Mouse (Mus musculus): ENCODE results near the gene B130006D01Rik.
A peak's percentile ranks its signal among the peaks of the same experiment; 100 is the strongest.

B130006D01Rik gene

DNA sequence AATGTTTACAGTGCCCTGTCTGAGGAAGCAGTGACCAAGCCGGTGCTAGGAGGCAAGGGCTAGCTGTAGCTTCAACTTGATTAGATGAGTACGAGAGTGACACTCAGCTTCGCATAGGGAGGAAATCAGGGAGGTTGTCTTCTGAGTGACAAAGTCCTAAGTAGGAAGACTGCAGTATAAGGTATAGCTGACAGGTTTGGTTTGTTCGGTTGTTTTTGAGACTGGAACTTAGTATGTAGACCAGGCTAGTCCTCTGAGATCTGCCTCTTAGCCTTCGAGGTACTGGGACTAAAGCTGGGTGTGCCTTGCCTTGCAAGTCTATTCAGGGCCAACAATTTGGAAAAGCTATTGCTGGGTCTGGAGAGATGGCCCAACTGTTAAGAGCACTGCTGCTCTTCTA, at the start of gene B130006D01Rik:
Gene B130006D01Rik, plus strand, starts transcription at position 301 of the 400 bp plus-strand sequence.
- no peak for DNase-seq (ENCODE audit: low read depth, low spot score)

DNA sequence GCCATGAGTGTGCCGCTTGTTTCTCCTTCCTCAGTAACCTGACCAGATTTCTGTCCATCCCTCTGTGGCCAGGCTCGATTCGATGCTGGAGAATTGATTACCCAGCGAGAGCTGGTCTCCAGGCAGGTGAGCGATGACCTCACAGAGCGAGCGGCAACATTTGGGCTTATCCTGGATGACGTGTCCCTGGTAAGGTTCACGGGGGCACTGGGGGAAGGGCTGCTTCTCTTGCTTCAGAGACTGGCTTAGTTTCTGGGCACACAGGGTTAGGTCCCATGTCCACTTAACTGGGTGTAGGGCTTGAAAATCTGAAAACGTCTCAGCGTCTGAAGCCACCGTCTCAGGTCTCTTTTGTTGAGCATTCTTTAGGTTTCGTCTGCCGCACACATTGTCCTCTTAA, 47.9 kb upstream of the B130006D01Rik start:
- no peak for DNase-seq (ENCODE audit: low read depth, low spot score)

DNA sequence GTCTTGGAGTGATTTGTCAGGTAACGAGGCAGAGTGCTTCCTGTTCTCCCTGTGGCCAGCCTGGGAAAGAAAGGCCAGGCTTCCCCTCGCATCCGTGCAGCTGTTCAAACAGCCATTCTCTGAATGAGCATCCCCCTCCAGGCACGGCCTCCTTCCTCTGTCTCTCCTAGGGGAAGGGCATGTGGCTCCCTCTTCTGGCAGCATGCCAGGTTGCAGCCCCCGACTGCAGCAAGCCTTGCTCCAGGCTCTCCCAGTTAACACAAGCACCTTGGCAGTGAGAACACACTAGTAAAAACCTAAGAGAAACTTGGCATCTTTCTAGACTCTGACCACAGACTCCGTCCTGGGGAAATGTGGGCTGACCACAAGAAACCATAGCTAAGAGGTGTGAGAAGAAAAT, 47.1 kb upstream of the B130006D01Rik start:
- peak; percentile 90 for DNase-seq (ENCODE audit: low read depth, low spot score)

DNA sequence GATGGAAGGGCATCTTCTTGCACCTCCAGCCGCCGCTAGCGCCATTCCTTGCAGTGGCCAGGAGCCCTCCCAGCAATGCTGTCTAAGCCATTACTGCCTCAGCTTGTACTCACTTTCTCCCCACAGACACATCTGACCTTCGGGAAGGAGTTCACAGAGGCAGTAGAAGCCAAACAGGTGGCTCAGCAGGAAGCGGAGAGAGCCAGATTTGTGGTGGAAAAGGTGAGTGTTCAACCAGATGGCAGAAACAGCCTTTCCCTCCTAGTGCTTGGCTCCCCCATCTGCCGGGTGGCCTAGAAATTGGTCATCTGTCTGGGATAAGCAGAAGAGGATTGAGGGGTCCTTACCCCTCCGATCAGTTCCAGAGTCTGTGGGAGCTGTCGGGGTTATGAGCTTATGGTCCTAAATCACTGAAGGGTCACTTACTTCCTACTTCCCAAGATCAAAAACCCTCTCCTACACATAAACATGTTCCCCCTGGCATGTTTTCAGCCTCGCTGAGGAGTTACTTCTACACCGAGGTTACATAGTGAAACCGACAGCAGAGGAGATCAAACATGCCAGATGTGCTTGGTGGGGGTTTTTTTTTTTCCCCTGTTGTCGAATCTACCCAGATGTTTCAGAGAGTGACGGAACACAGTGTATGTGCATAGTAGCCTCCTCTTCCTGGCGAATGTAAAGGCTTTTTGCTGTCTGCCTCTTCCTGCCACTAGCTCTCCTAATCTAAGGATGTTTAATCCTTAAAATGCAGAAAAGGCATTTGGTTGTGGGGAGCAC, 45.3 kb upstream of the B130006D01Rik start:
- no peak for DNase-seq (ENCODE audit: low read depth, low spot score)

DNA sequence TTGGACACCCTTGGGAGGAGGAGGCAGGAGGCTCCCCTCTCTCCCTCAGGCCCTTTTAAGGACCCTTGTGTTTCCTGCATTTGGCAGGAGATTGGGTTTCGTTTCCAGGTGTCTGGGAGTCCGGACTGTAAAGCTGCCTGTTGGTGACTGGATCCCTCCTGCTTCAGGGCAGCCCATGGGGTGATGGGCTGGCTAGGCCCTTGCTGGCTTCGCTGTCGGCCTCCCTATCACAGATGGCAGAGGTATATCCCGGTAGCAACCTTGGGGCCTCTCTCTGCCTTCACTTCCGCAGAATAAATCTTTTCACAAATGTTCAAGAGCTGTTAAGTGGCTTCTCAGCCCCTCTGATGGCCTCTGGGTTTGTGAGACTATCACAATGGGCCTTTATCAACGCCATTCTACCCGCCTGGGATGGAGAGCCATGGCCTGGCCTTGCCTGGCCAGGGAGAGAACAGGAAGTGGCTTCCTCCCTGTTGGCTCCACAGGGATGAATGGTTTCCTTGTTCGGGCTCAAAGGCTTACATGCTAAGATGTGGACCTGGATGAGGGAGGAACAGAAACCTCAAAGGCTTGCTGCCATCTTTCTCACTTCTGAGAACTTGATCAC, 41.3 kb upstream of the B130006D01Rik start:
- DNase-seq (ENCODE audit: low read depth, low spot score) = no peak

DNA sequence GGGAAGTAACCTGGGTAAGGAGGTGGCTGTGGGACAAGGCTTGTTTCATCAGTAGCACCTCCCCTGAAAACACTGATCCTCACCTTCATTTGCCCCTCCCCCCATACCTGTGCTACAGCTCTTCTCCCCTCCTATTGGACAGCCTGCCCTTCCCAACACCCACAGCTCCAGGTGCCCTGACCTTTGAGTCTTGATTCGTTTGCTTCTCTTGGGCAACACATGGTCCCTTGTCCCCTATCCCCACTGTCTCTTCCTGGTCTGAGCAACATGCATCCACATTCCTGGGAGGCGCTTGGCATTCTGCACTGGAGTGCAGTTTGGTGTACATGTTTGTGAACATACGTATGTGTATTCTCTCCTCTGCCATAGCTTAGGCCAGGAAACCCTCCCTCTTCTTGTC, 40.4 kb upstream of the B130006D01Rik start:
- DNase-seq (ENCODE audit: low read depth, low spot score) = no peak

DNA sequence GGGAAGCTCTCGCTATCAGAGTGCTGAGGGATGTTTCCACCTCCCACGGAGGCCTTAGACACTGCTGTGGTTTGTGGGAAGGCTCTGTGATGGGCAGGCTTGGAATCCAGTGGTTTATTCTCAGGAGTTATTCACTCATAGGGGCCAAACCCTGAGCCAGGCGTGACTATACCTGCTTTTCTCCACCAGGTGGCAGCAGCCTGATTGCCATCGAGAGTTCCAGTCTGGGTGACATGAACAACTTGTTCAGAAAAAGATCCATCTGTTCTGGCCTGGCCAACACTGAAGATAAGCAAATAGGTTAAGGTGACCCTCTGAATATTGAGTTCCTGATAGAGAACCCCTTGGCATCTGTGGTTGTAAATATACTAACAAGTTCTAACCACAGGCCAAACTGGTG, 37.4 kb upstream of the B130006D01Rik start:
- peak; percentile 84 for DNase-seq (ENCODE audit: low read depth, low spot score)

DNA sequence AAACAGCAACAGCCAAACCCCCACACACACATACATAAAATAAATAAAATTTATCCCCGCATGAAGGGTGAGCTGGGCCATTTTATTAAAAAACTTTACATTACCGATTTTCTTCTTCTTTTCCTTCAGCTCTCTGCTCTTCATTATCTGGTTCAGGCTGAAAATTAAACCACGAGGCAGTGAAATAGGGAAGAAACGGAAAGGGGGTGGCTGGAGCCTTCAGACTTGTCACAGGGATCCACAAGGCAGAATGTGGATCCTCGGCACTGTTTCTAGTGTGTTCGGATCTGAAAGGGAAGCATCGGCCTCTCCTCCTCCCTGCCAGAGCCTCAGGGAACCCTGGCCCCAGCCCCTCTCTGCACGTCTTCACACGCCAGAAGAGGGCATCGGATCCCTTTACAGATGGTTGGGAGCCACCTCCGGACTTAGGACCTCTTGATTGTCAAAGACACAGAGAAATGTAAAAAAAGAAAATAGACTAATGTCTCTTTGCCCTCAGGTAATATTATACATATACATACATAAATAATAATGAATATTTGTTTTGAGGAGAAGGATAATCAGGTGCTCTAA, 36.2 kb upstream of the B130006D01Rik start:
- no peak for DNase-seq (ENCODE audit: low read depth, low spot score)

DNA sequence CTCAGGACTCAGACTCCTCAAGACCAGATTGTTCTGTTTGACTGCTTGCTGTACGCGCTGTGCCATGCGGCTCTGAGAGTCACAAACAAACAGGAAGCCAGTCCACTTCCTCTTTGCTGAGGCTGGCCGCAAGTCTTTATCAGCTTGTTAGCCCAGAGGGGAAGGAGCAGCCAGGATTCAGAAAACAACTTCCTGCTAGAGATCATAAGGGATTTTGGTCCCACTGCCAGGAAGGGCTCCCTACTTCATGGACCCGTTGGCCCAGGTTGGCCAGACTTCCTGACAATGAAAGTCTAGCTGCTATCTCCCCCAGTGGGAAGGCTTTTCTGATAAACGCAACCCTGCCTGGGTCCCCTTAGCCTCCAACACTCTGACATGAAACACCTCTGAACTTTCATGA, 34.9 kb upstream of the B130006D01Rik start:
- no peak for DNase-seq (ENCODE audit: low read depth, low spot score)

DNA sequence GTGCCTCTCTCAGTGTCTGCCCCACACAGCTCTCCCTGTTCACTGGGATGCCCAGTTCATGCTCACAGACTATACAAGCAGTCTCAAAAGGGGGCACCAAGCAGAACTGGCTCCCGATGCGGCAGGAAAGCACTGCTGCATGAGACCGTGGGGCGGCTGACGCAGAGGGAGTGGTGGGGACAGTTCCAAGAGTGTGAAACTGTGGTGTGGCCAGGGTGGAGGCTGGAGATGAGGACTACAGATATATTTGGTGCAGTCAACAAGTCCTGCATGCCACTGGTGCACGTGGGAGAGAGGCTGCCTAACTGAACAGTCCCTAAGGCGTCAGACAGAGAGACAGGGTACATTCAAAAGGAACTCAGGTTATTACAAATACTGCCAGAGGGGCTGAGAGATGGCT, 34.4 kb upstream of the B130006D01Rik start:
- no peak for DNase-seq (ENCODE audit: low read depth, low spot score)

DNA sequence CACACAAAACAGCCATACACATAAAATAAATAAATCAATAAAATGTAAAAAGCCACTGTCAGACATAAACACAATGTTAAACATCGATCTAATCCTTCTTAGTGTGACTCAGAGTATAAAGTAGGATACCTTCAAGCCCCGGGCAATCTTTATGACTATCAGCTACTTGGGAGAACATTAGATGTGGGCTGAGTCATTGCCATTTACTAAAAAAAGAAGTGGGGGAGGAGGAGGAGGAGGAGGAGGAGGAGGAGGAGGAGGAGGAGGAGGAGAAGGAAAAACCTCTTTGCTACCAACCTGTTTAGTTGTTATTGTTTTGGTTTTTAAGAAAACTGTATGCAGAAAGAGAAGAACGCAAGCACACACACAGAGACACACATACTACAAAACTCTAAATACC, 33.8 kb upstream of the B130006D01Rik start:
- DNase-seq (ENCODE audit: low read depth, low spot score) = no peak

DNA sequence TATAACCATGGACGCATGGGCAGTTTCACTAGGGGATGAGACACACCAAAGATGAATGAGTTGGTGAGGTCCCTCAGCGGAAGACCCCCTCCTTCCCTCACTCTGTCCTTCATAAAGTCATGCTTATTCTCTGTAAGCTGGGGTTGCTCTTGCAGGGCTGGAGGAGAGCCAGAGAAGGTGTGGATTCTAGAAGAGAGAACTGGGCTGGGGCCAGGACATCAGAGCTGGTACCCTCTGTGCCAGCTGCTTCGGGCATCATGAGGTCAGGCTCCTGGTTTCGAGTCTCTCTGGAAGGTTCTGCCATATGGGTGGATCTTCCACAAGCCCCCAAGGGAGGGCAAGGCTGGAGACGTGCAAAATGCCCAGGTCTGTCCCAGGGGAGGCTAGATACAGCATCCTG, 24.8 kb upstream of the B130006D01Rik start:
- DNase-seq (ENCODE audit: low read depth, low spot score) = no peak

DNA sequence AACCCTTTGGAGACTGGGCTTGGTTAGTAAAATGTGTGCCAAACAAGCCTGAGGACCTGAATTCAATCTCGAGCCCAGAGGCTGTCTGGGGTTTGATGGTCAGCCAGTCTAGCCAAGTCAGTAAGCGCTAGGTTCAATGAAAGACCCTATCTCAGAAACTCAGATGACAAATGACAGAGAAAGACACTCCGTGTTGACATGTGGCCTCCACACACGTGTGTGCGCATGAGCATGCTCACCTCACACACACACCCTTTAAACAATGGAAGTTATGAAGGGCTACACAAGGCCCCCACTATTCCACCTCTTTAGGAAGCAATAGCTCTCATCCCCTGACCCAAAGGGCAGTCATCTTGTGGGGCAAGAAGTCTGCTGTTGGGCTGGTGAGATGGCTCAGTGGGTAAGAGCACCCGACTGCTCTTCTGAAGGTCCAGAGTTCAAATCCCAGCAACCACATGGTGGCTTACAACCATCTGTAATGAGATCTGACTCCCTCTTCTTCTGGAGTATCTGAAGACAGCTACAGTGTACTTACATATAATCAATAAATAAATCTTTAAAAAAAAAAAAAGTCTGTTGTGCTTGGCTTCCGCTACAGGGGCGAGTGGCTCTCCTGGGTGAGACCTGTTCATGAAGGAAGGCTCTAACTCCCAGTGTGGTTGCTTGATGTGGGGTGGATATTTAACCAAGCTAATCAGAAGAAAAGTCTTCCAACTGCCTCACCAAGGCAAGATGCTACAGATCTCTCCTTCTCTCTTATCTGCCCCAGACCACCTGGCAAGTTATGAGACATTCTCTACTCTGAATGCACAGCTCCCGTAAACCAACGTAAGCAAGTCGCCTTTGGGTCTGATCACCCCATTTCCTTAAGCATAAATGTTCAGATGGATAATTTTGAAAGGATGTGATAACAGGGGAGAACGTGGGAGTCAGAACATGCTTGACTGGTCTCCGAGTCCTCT, 22.3 kb upstream of the B130006D01Rik start:
- no peak for DNase-seq (ENCODE audit: low read depth, low spot score)

DNA sequence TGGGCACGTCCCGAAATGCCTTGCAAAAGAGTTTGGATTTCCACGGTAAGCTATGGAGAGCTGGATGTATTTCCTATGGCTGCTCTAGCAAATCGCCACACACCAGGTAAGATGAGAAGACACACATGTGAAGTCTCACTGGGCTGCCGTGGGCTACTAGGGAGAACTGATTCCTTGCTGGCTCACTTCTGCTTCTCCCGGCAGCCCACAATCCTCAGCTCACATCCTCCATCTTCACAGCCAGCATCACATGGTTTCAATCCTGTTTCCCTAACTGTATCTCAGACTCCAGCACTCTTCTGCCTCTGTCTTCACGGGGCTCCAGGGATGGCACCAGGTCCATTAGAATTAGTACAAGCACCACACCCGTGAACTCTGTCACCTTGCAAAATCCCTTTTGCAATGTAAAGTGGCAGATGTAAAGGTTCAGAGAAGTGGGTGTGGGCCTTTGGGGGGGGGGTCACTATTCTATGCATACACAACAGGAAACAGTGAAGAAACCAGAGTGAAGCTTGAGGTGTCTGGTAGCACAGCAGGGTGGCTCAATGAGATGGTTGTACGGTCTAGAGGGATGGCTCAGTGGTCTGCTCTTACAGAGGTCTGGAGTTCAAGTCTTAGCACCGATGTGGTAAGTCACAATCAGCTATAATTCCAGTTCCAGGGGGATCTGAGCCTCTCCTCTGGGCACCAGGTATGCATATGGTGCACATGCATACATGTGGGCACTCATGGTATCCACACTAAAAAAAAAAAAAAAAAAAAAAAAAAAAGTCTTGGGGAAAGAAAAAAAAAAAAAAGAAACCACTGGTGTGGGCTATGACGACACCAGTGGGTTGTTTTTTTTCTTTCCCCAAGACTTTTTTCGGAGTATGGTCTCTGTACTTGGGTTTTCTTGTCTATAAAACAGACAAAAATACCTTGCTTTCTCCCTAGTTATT, 19.1 kb upstream of the B130006D01Rik start:
- peak; percentile 79 for DNase-seq (ENCODE audit: low read depth, low spot score)

DNA sequence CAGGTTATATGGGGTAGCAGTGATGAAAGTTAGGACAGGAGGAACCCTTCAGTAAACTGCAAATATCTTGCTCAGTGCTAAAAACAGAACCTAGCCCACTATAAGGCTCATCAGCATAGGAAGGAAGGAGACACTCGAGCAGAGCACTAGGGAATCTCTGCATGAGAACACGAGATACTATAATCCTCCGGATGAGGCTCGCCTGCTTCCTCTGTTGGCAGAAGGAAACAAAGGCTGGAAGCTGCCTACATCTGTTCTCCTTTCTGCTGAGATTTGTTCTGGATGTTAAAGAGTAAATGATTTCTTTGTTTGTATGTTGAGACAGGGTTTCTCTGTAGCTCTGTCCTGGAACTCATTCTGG, 18.4 kb upstream of the B130006D01Rik start:
- DNase-seq (ENCODE audit: low read depth, low spot score) = no peak

DNA sequence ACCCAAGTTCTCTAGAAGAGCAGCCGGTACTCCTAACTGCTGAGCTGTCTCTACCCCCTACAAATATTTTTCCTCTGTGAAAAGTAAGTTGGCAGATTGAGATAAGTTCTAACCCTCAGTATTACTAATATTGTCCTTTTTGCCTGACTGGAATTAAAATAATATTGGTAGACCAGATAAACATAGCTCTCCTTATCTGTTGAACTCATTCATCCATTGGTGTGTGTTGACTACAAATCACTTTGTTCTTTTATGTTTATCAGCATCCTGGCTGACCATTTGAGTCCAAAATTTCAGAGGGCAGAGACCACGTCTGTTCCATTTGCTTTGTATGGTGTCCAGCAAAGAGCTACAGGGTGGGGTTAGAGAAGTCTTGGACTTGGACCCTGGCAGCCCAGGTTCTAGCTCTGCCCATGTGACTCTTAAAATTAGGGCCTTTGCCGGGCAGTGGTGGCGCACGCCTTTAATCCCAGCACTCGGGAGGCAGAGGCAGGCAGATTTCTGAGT, 13.8 kb upstream of the B130006D01Rik start:
- DNase-seq (ENCODE audit: low read depth, low spot score) = no peak

DNA sequence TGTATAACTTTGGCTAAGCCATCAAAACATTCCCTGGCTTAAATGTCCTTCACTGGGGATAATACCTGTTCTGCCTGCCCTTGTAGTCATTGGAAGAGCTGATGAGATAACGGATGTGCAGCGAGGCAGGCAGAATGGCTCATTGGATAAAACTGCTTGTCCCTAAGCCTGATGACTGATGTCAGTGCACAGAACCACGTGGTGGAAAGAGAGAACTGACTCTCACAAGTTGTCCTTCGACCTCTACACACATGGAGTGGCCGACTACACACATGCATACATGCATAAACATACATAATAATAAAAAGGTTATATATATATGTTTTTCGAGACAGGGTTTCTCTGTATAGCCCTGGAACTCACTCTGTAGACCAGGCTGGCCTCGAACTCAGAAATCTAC, 12.9 kb upstream of the B130006D01Rik start:
- no peak for DNase-seq (ENCODE audit: low read depth, low spot score)

DNA sequence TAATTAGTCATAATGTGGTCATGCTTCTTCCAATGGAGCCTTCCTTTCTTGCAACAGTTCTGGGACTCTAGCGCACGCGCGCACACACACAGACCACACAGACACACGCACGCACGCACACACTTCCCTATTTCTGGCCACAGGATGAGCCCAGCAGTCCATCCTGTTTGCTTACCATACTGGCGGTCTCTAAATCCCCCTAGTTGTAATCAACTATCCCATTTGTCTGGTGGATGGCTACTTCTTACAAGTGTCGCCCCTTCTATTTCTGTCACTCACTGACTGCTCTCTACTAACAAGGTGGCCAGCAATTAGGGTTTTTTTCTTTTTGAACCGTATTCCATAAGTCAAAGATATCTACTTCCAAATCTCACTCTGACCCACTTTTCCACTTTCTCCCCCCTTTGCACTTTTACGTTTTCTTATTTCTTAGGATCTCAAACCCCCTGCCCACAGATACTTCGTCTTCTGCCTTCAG, 11.3 kb upstream of the B130006D01Rik start:
- peak; percentile 37 for DNase-seq (ENCODE audit: low read depth, low spot score)

DNA sequence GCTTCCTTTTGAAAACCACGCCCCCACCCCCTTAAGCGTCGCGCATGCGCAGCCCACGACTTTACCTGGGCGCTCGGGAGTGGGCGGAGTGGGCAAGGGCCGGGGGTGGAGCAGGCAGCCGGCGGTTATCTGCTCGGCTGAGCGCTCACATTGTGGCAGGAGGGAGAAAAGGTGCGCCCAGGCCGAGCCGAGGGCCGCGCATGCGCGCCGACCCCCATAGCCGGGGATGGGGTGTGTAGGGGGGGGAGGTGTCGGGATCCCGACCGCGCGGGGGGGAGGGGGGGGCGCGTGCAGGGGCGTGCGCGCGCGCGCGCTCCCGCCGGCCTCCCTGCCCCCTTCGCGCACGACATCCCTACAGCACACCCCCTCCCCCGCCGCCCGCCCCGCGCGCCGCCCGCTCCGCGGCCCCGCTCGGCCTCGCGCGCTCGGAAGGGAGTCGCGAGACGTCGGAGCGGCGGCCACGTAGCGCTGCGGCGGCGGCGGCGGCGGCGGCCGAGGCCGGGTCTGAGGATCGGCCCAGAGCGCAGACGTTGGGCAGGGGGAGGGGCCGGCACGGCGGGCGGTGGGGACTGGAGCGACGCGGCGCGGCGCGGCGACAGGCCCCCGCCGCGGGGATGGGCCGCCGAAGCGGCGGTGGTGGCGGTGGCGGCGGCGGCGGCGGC, 10.7 kb upstream of the B130006D01Rik start, which contains the start of gene Zfp652:
Gene Zfp652, plus strand, starts transcription at position 111 of the 662 bp plus-strand sequence.
- peak; percentile 98 for DNase-seq (ENCODE audit: low read depth, low spot score)

Data from ZHBTc4 (cell line).